Mouse (Mus musculus): ENCODE data around the gene Ifitm5. TPM values are rescaled to one million over a fixed set of nuclear protein-coding genes. Genes with fewer than 3 reads are reported as not detected.
"Not testable (repeated sequence)": the region's sequence is repeated elsewhere in the genome, so short reads cannot be mapped to it uniquely, and the experiment has no call there.

The Ifitm5 gene
- under 1 TPM in 1 of 2 experiments, not detected in 1; 0.42 TPM for total RNA-seq (2021)

GRCm38 (mm10) chr7:140949824-140950530, at the start of gene Ifitm5:
Gene Ifitm5 (minus strand): TSS chr7:140950291.
- no peak for DNase-seq
- intact Hi-C loops (cut with DNase I) = loop anchor here (10.0 kb wide), 1 partner anchor 515 kb away; the partner anchor contains the start of genes Cd151 and Cracr2b

GRCm38 (mm10) chr7:140998853-140999700, 49.0 kb upstream of the Ifitm5 start:
- DNase-seq = no peak
- intact Hi-C loops (cut with DNase I) = no loop called here

GRCm38 (mm10) chr7:140997817-140998216, 47.7 kb upstream of the Ifitm5 start:
- DNase-seq = no peak
- intact Hi-C loops (cut with DNase I) = no loop called here

- intact Hi-C loops (cut with DNase I) = no loop called here
- no peak for DNase-seq
Observed at GRCm38 (mm10) chr7:140991117-140991689, 41.1 kb upstream of the Ifitm5 start.

GRCm38 (mm10) chr7:140990622-140991021, 40.5 kb upstream of the Ifitm5 start:
- intact Hi-C loops (cut with DNase I) = no loop called here
- DNase-seq = no peak

GRCm38 (mm10) chr7:140990185-140990584, 40.1 kb upstream of the Ifitm5 start:
- no peak for DNase-seq
- intact Hi-C loops (cut with DNase I) = no loop called here

GRCm38 (mm10) chr7:140989022-140989421, 38.9 kb upstream of the Ifitm5 start:
- no peak for DNase-seq
- intact Hi-C loops (cut with DNase I) = no loop called here

GRCm38 (mm10) chr7:140987182-140988138, 37.4 kb upstream of the Ifitm5 start:
- intact Hi-C loops (cut with DNase I) = no loop called here
- no peak for DNase-seq

- intact Hi-C loops (cut with DNase I) = no loop called here
- DNase-seq = no peak
Observed at GRCm38 (mm10) chr7:140982971-140983370, 32.9 kb upstream of the Ifitm5 start.

- DNase-seq = no peak
- intact Hi-C loops (cut with DNase I) = no loop called here
Observed at GRCm38 (mm10) chr7:140981704-140982103, 31.6 kb upstream of the Ifitm5 start.

- intact Hi-C loops (cut with DNase I); DNase-seq: not testable (repeated sequence)
Observed at GRCm38 (mm10) chr7:140976720-140977119, 26.6 kb upstream of the Ifitm5 start.

- intact Hi-C loops (cut with DNase I) = no loop called here
- DNase-seq = no peak
Observed at GRCm38 (mm10) chr7:140975465-140975864, 25.4 kb upstream of the Ifitm5 start.

- intact Hi-C loops (cut with DNase I) = no loop called here
- no peak for DNase-seq
Observed at GRCm38 (mm10) chr7:140974940-140975339, 24.8 kb upstream of the Ifitm5 start.

GRCm38 (mm10) chr7:140973396-140974165, 23.5 kb upstream of the Ifitm5 start:
- intact Hi-C loops (cut with DNase I) = no loop called here
- DNase-seq = no peak

- peak in 1 of 2 experiments; percentile 39 for DNase-seq
- intact Hi-C loops (cut with DNase I) = loop anchor here (2.0 kb wide), 1 partner anchor 31 kb away; the partner anchor contains the start of gene Pgghg
Observed at GRCm38 (mm10) chr7:140971479-140972171, 21.5 kb upstream of the Ifitm5 start.

- intact Hi-C loops (cut with DNase I) = loop anchor here (2.0 kb wide), 1 partner anchor 30 kb away; the partner anchor contains the start of gene Pgghg
- no peak for DNase-seq
Observed at GRCm38 (mm10) chr7:140970931-140971330, 20.8 kb upstream of the Ifitm5 start.

- intact Hi-C loops (cut with DNase I); DNase-seq: not testable (repeated sequence)
Observed at GRCm38 (mm10) chr7:140968710-140969109, 18.6 kb upstream of the Ifitm5 start.

GRCm38 (mm10) chr7:140967862-140968591, 17.9 kb upstream of the Ifitm5 start:
- no peak for DNase-seq
- intact Hi-C loops (cut with DNase I) = no loop called here
